Mouse (Mus musculus): Measurements from ENCODE around the gene Hoxc5. TPM values are rescaled to one million over a fixed set of nuclear protein-coding genes. Genes with fewer than 3 reads are reported as not detected.

The Hoxc5 gene
- polyA plus RNA-seq, 1 experiment = 0.32 TPM

- no peak for DNase-seq
- Histone ChIP-seq H3K27me3 (ENCODE audit: control insufficient read depth, insufficient read depth, low read length) (peaks cover 32% of the 10 kb centered on the region), H3K4me1 (replicated peaks; ENCODE audit: control insufficient read depth, insufficient read depth, low read length) (no peaks in the 10 kb centered on the region), H3K4me3 (ENCODE audit: control insufficient read depth, insufficient read depth, low read length) (no peak within 1 kb of the TSS), H3K36me3 (ENCODE audit: control insufficient read depth, insufficient read depth, low read length) (no peaks in the 10 kb centered on the region), H3K27ac (ENCODE audit: control insufficient read depth, insufficient read depth, low read length) (no peak within 1 kb of the TSS)
- TF ChIP-seq POLR2A (IDR thresholded peaks at IDR 0.05; ENCODE audit: control insufficient read depth, extremely low read depth, insufficient read depth, low read length, poor library complexity) = no peak
- TF ChIP-seq CTCF (IDR thresholded peaks at IDR 0.05; ENCODE audit: borderline replicate concordance, control insufficient read depth, extremely low read depth, insufficient read depth, low read length, poor library complexity) = no peak
- WGBS = 9% methylated on average over 27 of the region's 27 CpGs
Observed at GRCm38 (mm10) chr15:102966776-102967311, 399 bp upstream of the Hoxc5 start, which contains the start of gene Hoxc10. Gene Hoxc10 (plus strand): TSS chr15:102966796.

GRCm38 (mm10) chr15:102967511-102968397 is 511 bp downstream of the Hoxc5 start:
- no peak for DNase-seq
- H3K27ac ChIP-seq (ENCODE audit: control insufficient read depth, insufficient read depth, low read length) = no peak overlapping the region
- H3K4me3 ChIP-seq (ENCODE audit: control insufficient read depth, insufficient read depth, low read length) = no peak overlapping the region
- 11% methylated on average over 34 of the region's 34 CpGs for WGBS
- no peaks in the 10 kb centered on the region for H3K36me3 ChIP-seq (ENCODE audit: control insufficient read depth, insufficient read depth, low read length)
- TF ChIP-seq CTCF (IDR thresholded peaks at IDR 0.05; ENCODE audit: borderline replicate concordance, control insufficient read depth, extremely low read depth, insufficient read depth, low read length, poor library complexity) = no peak
- TF ChIP-seq POLR2A (IDR thresholded peaks at IDR 0.05; ENCODE audit: control insufficient read depth, extremely low read depth, insufficient read depth, low read length, poor library complexity) = no peak
- H3K27me3 ChIP-seq (ENCODE audit: control insufficient read depth, insufficient read depth, low read length) = peaks cover 31% of the 10 kb centered on the region
- no peaks in the 10 kb centered on the region for H3K4me1 ChIP-seq (replicated peaks; ENCODE audit: control insufficient read depth, insufficient read depth, low read length)

GRCm38 (mm10) chr15:102969296-102969695 is 2.1 kb downstream of the Hoxc5 start:
- no peak for DNase-seq
- H3K27me3 ChIP-seq (ENCODE audit: control insufficient read depth, insufficient read depth, low read length) = peaks cover 26% of the 10 kb centered on the region
- 59% methylated on average over 1 of the region's 1 CpGs for WGBS

GRCm38 (mm10) chr15:102970740-102971139 is 3.5 kb downstream of the Hoxc5 start:
- Histone ChIP-seq H3K27me3 (ENCODE audit: control insufficient read depth, insufficient read depth, low read length) (peaks cover 24% of the 10 kb centered on the region), H3K27ac (ENCODE audit: control insufficient read depth, insufficient read depth, low read length) (no peak overlapping the region), H3K36me3 (ENCODE audit: control insufficient read depth, insufficient read depth, low read length) (no peaks in the 10 kb centered on the region), H3K4me3 (ENCODE audit: control insufficient read depth, insufficient read depth, low read length) (no peak overlapping the region), H3K4me1 (replicated peaks; ENCODE audit: control insufficient read depth, insufficient read depth, low read length) (no peaks in the 10 kb centered on the region)
- no peak for TF ChIP-seq POLR2A (IDR thresholded peaks at IDR 0.05; ENCODE audit: control insufficient read depth, extremely low read depth, insufficient read depth, low read length, poor library complexity)
- no peak for DNase-seq
- 3% methylated on average over 12 of the region's 12 CpGs for WGBS

More at GRCm38 (mm10) chr15:102969296-102969695, 2.1 kb downstream of the Hoxc5 start:
- Histone ChIP-seq H3K4me1 (replicated peaks; ENCODE audit: control insufficient read depth, insufficient read depth, low read length) (no peaks in the 10 kb centered on the region), H3K27ac (ENCODE audit: control insufficient read depth, insufficient read depth, low read length) (no peak overlapping the region), H3K36me3 (ENCODE audit: control insufficient read depth, insufficient read depth, low read length) (no peaks in the 10 kb centered on the region), H3K4me3 (ENCODE audit: control insufficient read depth, insufficient read depth, low read length) (no peak overlapping the region)
- TF ChIP-seq CTCF (IDR thresholded peaks at IDR 0.05; ENCODE audit: borderline replicate concordance, control insufficient read depth, extremely low read depth, insufficient read depth, low read length, poor library complexity) (no peak), POLR2A (IDR thresholded peaks at IDR 0.05; ENCODE audit: control insufficient read depth, extremely low read depth, insufficient read depth, low read length, poor library complexity) (no peak)

GRCm38 (mm10) chr15:102972254-102972653 is 5.0 kb downstream of the Hoxc5 start:
- H3K36me3 ChIP-seq (ENCODE audit: control insufficient read depth, insufficient read depth, low read length) = no peaks in the 10 kb centered on the region
- H3K27me3 ChIP-seq (ENCODE audit: control insufficient read depth, insufficient read depth, low read length) = peaks cover 26% of the 10 kb centered on the region
- H3K27ac ChIP-seq (ENCODE audit: control insufficient read depth, insufficient read depth, low read length) = no peak overlapping the region
- no peak overlapping the region for H3K4me3 ChIP-seq (ENCODE audit: control insufficient read depth, insufficient read depth, low read length)
- DNase-seq = no peak
- no peaks in the 10 kb centered on the region for H3K4me1 ChIP-seq (replicated peaks; ENCODE audit: control insufficient read depth, insufficient read depth, low read length)
- no peak for TF ChIP-seq POLR2A (IDR thresholded peaks at IDR 0.05; ENCODE audit: control insufficient read depth, extremely low read depth, insufficient read depth, low read length, poor library complexity)
- no peak for TF ChIP-seq CTCF (IDR thresholded peaks at IDR 0.05; ENCODE audit: borderline replicate concordance, control insufficient read depth, extremely low read depth, insufficient read depth, low read length, poor library complexity)
- 3% methylated on average over 21 of the region's 21 CpGs for WGBS

GRCm38 (mm10) chr15:102972753-102973152 is 5.5 kb downstream of the Hoxc5 start:
- Histone ChIP-seq H3K27ac (ENCODE audit: control insufficient read depth, insufficient read depth, low read length) (no peak overlapping the region), H3K36me3 (ENCODE audit: control insufficient read depth, insufficient read depth, low read length) (no peaks in the 10 kb centered on the region), H3K4me1 (replicated peaks; ENCODE audit: control insufficient read depth, insufficient read depth, low read length) (no peaks in the 10 kb centered on the region), H3K27me3 (ENCODE audit: control insufficient read depth, insufficient read depth, low read length) (peaks cover 27% of the 10 kb centered on the region), H3K4me3 (ENCODE audit: control insufficient read depth, insufficient read depth, low read length) (no peak overlapping the region)
- WGBS = 8% methylated on average over 6 of the region's 6 CpGs
- DNase-seq = no peak
- TF ChIP-seq POLR2A (IDR thresholded peaks at IDR 0.05; ENCODE audit: control insufficient read depth, extremely low read depth, insufficient read depth, low read length, poor library complexity) (no peak), CTCF (IDR thresholded peaks at IDR 0.05; ENCODE audit: borderline replicate concordance, control insufficient read depth, extremely low read depth, insufficient read depth, low read length, poor library complexity) (no peak)
